In genomic region chr4:82415817-82416216, GRCm38 (mm10) we compare ENCODE assay signal across 15 mouse cellular contexts.
DNase-seq lines count a peak whose midpoint lies in the region; ATAC-seq and TF ChIP-seq lines count a peak whose summit lies in the region.
"Had no signal": no experiment of that assay in that cellular context is flagged by ENCODE, and none has a peak within 500 bp of the region (broad histone marks: within the 10 kb centered on the region; RNA-seq: fewer than 3 reads in every experiment).

No protein-coding gene starts in this region.

- H3K9me3 ChIP-seq in forebrain, embryonic 14.5 days (replicated peaks; ENCODE audit: control insufficient read depth, low read length): no peaks in the 10 kb centered on the region
- no peaks in the 10 kb centered on the region for H3K9me3 ChIP-seq in forebrain, embryonic 12.5 days
- no peaks in the 10 kb centered on the region for H3K9me3 ChIP-seq in lung, embryonic 15.5 days
- H3K9me3 ChIP-seq in heart, embryonic 13.5 days: no peaks in the 10 kb centered on the region
- no peaks in the 10 kb centered on the region for H3K9me3 ChIP-seq in stomach, postnatal 0 days (ENCODE audit: control insufficient read depth, low read length)
- H3K9me3 ChIP-seq: hindbrain, embryonic 13.5 days; liver, embryonic 13.5 days; midbrain, embryonic 13.5 days had no signal

- DNase-seq in forebrain, embryonic 14.5 days (ENCODE audit: low spot score): peak; percentile 54
- DNase-seq in lung, adult 2 months: no peak
- no peak for DNase-seq in stomach, postnatal 0 days (ENCODE audit: low spot score)
- no peak for DNase-seq in embryo, embryonic 11 days
- no peak for DNase-seq in ovary, postnatal 36 days (ENCODE audit: low spot score)
- DNase-seq: adrenal gland, adult 2 months; kidney, adult 9 months; layer of hippocampus, adult 9-11 months; liver, embryonic 13.5 days; right cerebral cortex, postnatal 4 days had no signal

- H3K4me3 ChIP-seq in forebrain, embryonic 14.5 days (ENCODE audit: low read depth, low read length): no peak overlapping the region
- no peak overlapping the region for H3K4me3 ChIP-seq in forebrain, embryonic 12.5 days (replicated peaks)
- H3K4me3 ChIP-seq in lung, embryonic 15.5 days: no peak overlapping the region
- no peak overlapping the region for H3K4me3 ChIP-seq in lung, adult 2 months (replicated peaks; ENCODE audit: extremely low read depth, low read depth, low read length)
- no peak overlapping the region for H3K4me3 ChIP-seq in heart, embryonic 13.5 days
- H3K4me3 ChIP-seq in stomach, postnatal 0 days (ENCODE audit: low read depth, low read length): no peak overlapping the region
- H3K4me3 ChIP-seq: hindbrain, embryonic 13.5 days; liver, embryonic 13.5 days; midbrain, embryonic 13.5 days had no signal

- TF ChIP-seq POLR2A in lung, adult 2 months (IDR thresholded peaks at IDR 0.05; ENCODE audit: borderline replicate concordance, extremely low read depth, low read depth, low read length): no peak

- H3K4me1 ChIP-seq in forebrain, embryonic 14.5 days (ENCODE audit: control insufficient read depth, insufficient read depth, low read length): peaks cover 21% of the 10 kb centered on the region
- peaks cover 11% of the 10 kb centered on the region; the same call in 1 of the 2 replicates for H3K4me1 ChIP-seq in forebrain, embryonic 12.5 days
- peaks cover 70% of the 10 kb centered on the region for H3K4me1 ChIP-seq in lung, embryonic 15.5 days
- H3K4me1 ChIP-seq in lung, adult 2 months (ENCODE audit: control insufficient read depth, insufficient read depth, low read length): peaks cover 30% of the 10 kb centered on the region
- H3K4me1 ChIP-seq in heart, embryonic 13.5 days: peaks cover 87% of the 10 kb centered on the region
- H3K4me1 ChIP-seq in stomach, postnatal 0 days (replicated peaks; ENCODE audit: control insufficient read depth, insufficient read depth): peaks cover 10% of the 10 kb centered on the region

- no peak for TF ChIP-seq CTCF in lung, adult 2 months (IDR thresholded peaks at IDR 0.05; ENCODE audit: insufficient read depth, low read length)
- no peak for TF ChIP-seq CTCF in stomach, postnatal 0 days (IDR thresholded peaks at IDR 0.05; ENCODE audit: low read depth)

- 0 out of 2 replicates have a peak overlapping the region, but pooled peaks have one; percentile 2 for H3K27ac ChIP-seq in forebrain, embryonic 14.5 days (ENCODE audit: low read depth, low read length)
- no peak overlapping the region for H3K27ac ChIP-seq in forebrain, embryonic 12.5 days
- H3K27ac ChIP-seq in lung, embryonic 15.5 days: 0 out of 2 replicates have a peak overlapping the region, but pooled peaks have one; percentile 25
- peak overlapping the region; percentile 88 for H3K27ac ChIP-seq in heart, embryonic 13.5 days (replicated peaks)
- H3K27ac ChIP-seq in stomach, postnatal 0 days (replicated peaks): 0 out of 2 replicates have a peak overlapping the region, but pooled peaks have one; percentile 40
- H3K27ac ChIP-seq: hindbrain, embryonic 13.5 days; liver, embryonic 13.5 days; midbrain, embryonic 13.5 days had no signal

- H3K27me3 ChIP-seq in forebrain, embryonic 14.5 days (replicated peaks; ENCODE audit: control insufficient read depth, insufficient read depth, low read length): no peaks in the 10 kb centered on the region
- H3K27me3 ChIP-seq in forebrain, embryonic 12.5 days: no peaks in the 10 kb centered on the region
- H3K27me3 ChIP-seq in lung, embryonic 15.5 days: no peaks in the 10 kb centered on the region
- no peaks in the 10 kb centered on the region for H3K27me3 ChIP-seq in heart, embryonic 13.5 days (replicated peaks)
- no peaks in the 10 kb centered on the region for H3K27me3 ChIP-seq in stomach, postnatal 0 days (ENCODE audit: control insufficient read depth, insufficient read depth, low read length)
- H3K27me3 ChIP-seq: hindbrain, embryonic 13.5 days; liver, embryonic 13.5 days; midbrain, embryonic 13.5 days had no signal

- 59% methylated on average over 4 of the region's 4 CpGs for WGBS in forebrain, embryonic 14.5 days
- whole genome bisulfite sequencing in forebrain, embryonic 12.5 days: 79% methylated on average over 4 of the region's 4 CpGs
- 29% methylated on average over 4 of the region's 4 CpGs for whole genome bisulfite sequencing in lung, embryonic 15.5 days
- WGBS in lung, adult 2 months: 43% methylated on average over 4 of the region's 4 CpGs
- WGBS in heart, embryonic 13.5 days: 13% methylated on average over 4 of the region's 4 CpGs
- WGBS in stomach, postnatal 0 days: 39% methylated on average over 4 of the region's 4 CpGs

- no peaks in the 10 kb centered on the region for H3K36me3 ChIP-seq in forebrain, embryonic 14.5 days (ENCODE audit: control insufficient read depth, insufficient read depth, low read length)
- no peaks in the 10 kb centered on the region for H3K36me3 ChIP-seq in forebrain, embryonic 12.5 days (replicated peaks)
- H3K36me3 ChIP-seq in lung, embryonic 15.5 days: no peaks in the 10 kb centered on the region
- H3K36me3 ChIP-seq in heart, embryonic 13.5 days: no peaks in the 10 kb centered on the region
- no peaks in the 10 kb centered on the region for H3K36me3 ChIP-seq in stomach, postnatal 0 days (ENCODE audit: control insufficient read depth, insufficient read depth, low read length)
- H3K36me3 ChIP-seq: hindbrain, embryonic 13.5 days; liver, embryonic 13.5 days; midbrain, embryonic 13.5 days had no signal

- no peak overlapping the region for H3K4me2 ChIP-seq in forebrain, embryonic 14.5 days (ENCODE audit: low read length)
- H3K4me2 ChIP-seq in forebrain, embryonic 12.5 days: no peak overlapping the region
- H3K4me2 ChIP-seq in lung, embryonic 15.5 days: no peak overlapping the region
- H3K4me2 ChIP-seq in heart, embryonic 13.5 days: peak overlapping the region; percentile 27; the same call in 1 of the 2 replicates
- H3K4me2 ChIP-seq in stomach, postnatal 0 days (replicated peaks; ENCODE audit: low read depth): no peak overlapping the region
- H3K4me2 ChIP-seq: hindbrain, embryonic 13.5 days; liver, embryonic 13.5 days; midbrain, embryonic 13.5 days had no signal

- H3K9ac ChIP-seq in forebrain, embryonic 14.5 days (ENCODE audit: low read length): no peak overlapping the region
- H3K9ac ChIP-seq in forebrain, embryonic 12.5 days: no peak overlapping the region
- no peak overlapping the region for H3K9ac ChIP-seq in lung, embryonic 15.5 days
- peak overlapping the region; percentile 19; the same call in 1 of the 2 replicates for H3K9ac ChIP-seq in heart, embryonic 13.5 days
- H3K9ac ChIP-seq in stomach, postnatal 0 days (ENCODE audit: low read length): no peak overlapping the region
- H3K9ac ChIP-seq: hindbrain, embryonic 13.5 days; liver, embryonic 13.5 days; midbrain, embryonic 13.5 days had no signal

- peak; percentile 35; the same call in 1 of the 2 replicates for ATAC-seq in forebrain, embryonic 14.5 days
- no peak for ATAC-seq in forebrain, embryonic 12.5 days (ENCODE audit: low FRiP score)
- no peak for ATAC-seq in lung, embryonic 15.5 days (ENCODE audit: borderline replicate concordance, extremely low read depth, low FRiP score, low TSS enrichment)
- no peak; the same call in 1 of the 2 replicates for ATAC-seq in heart, embryonic 13.5 days (ENCODE audit: extremely low read depth, insufficient number of reproducible peaks, low FRiP score, low TSS enrichment)
- ATAC-seq in stomach, postnatal 0 days (ENCODE audit: low FRiP score, low TSS enrichment): no peak
- ATAC-seq: midbrain, embryonic 13.5 days had no signal

- TF ChIP-seq EP300 in stomach, postnatal 0 days (optimal IDR thresholded peaks at IDR 0.05): no peak
